Mouse (Mus musculus) gastrocnemius, postnatal 36 days (tissue): ENCODE results near the gene Arhgef39. TPM values are rescaled to one million over a fixed set of nuclear protein-coding genes. Genes with fewer than 3 reads are reported as not detected.

Source experiments
- total RNA-seq, 2 experiments: library from RNA; stranded (reverse); gene quantifications; 2 replicates each; pipeline ENCODE4 v1.2.3; 2021

The Arhgef39 gene
- total RNA-seq, 2 experiments from 2014 or later, result 0.32 TPM; not detected in 1

Other genes starting within 250 kb of the Arhgef39 start
- gene Atp8b5, start 232.5 kb downstream of the Arhgef39 start, total RNA-seq, result not detected
- gene Rusc2, start 117.7 kb downstream of the Arhgef39 start, total RNA-seq, result 10 to 100 TPM; 20.8 to 23.3 TPM
- not detected for gene Fam166b, start 70.6 kb downstream of the Arhgef39 start, total RNA-seq
- gene Tesk1, start 57.8 kb downstream of the Arhgef39 start, total RNA-seq, result 10 to 100 TPM; 49.1 to 50.0 TPM
- gene Cd72, start 45.1 kb downstream of the Arhgef39 start, total RNA-seq, result not detected
- gene Sit1, start 16.0 kb downstream of the Arhgef39 start, total RNA-seq, result not detected
- gene Ccdc107, start 6.8 kb downstream of the Arhgef39 start, total RNA-seq, result 10 to 100 TPM; 19.8 to 22.4 TPM
- 1 to 10 TPM; 3.4 to 4.4 TPM for gene Car9, start 7.3 kb upstream of the Arhgef39 start, total RNA-seq
- 1,000 to 10,000 TPM; 6,166 to 7,572 TPM for gene Tpm2, start 24.1 kb upstream of the Arhgef39 start, total RNA-seq
- 10 to 100 TPM; 31.5 to 38.3 TPM for gene Creb3, start 62.6 kb upstream of the Arhgef39 start, total RNA-seq
- 10 to 100 TPM; 53.6 to 55.2 TPM for gene Tln1, start 63.0 kb upstream of the Arhgef39 start, total RNA-seq
- 10 to 100 TPM; 17.6 to 20.7 TPM for gene Rgp1, start 79.0 kb upstream of the Arhgef39 start, total RNA-seq
- 1 to 10 TPM; 3.9 to 6.1 TPM for gene Gba2, start 79.2 kb upstream of the Arhgef39 start, total RNA-seq
- under 1 TPM in 1 of 2 experiments, not detected in 1; 0.49 TPM for gene Msmp, start 84.8 kb upstream of the Arhgef39 start, total RNA-seq
- gene Npr2, start 132.2 kb upstream of the Arhgef39 start, total RNA-seq, result 10 to 100 TPM; 28.1 to 38.4 TPM
- not detected for gene Spag8, start 153.9 kb upstream of the Arhgef39 start, total RNA-seq
- gene Hint2, start 156.8 kb upstream of the Arhgef39 start, total RNA-seq, result 10 to 100 TPM; 35.3 to 38.4 TPM
- 1 to 10 TPM; 8.9 to 9.7 TPM for gene Tmem8b, start 169.3 kb upstream of the Arhgef39 start, total RNA-seq
- gene Fam221b, start 169.4 kb upstream of the Arhgef39 start, total RNA-seq, result under 1 TPM; 0.17 to 0.18 TPM
- gene Olfr70, start 201.1 kb upstream of the Arhgef39 start, total RNA-seq, result not detected
- not detected for gene Olfr71, start 210.6 kb upstream of the Arhgef39 start, total RNA-seq
- 1 to 10 TPM; 1.2 to 2.0 TPM for gene Hrct1, start 227.5 kb upstream of the Arhgef39 start, total RNA-seq
- gene Spaar, start 230.3 kb upstream of the Arhgef39 start, total RNA-seq, result 1 to 10 TPM; 1.3 to 1.5 TPM